Mouse (Mus musculus): ENCODE results near the gene Sh2b3.

Sh2b3 gene

GRCm38 (mm10) chr5:121822786-121823505 is 14.5 kb downstream of the Sh2b3 start:
- DNase-seq (ENCODE audit: low spot score): no peak

- no peak for DNase-seq (ENCODE audit: low spot score)
These were observed 15.9 kb downstream of the Sh2b3 start for GRCm38 (mm10) chr5:121821552-121821951.

GRCm38 (mm10) chr5:121821116-121821515 is 16.3 kb downstream of the Sh2b3 start:
- no peak for DNase-seq (ENCODE audit: low spot score)

DNA sequence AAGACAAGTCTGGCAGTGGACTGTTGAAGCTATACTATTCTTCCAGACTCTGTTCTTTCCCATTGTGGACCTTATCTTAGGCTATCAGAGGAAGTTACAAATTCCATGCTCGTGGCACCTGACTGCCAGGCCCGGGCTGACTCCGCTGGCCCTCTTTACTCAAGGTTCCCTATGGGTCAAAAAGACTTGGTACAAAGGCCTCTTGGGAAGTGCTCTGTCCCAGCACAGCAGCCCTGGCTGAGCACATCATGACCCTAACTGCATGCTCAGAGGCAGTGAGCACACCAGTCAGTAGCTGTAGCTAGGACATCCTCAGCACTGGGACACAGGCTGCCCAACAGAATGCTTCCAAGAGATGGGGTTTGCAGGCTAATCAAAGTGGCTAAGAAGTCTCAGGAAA is 16.8 kb downstream of the Sh2b3 start:
- DNase-seq (ENCODE audit: low spot score): no peak

DNA sequence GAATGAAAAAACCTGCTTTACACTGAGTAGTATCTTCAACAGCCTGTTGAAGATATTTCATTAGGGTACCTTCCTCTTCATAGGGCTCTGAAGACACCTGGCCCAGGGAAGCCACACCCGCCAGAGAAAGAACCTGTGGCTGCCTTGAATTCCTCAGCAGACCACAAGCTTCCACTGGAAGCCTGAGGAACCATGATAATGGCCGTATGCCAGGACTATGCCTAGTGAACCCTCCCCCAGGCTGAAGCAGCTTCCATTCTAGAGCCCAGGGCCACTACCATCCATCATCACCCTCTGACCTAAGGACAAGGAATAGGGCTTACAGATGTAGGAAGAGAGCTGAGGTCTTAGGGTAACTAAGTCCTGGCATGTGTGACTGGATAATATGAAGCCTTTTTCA is 17.3 kb downstream of the Sh2b3 start:
- DNase-seq (ENCODE audit: low spot score): no peak

GRCm38 (mm10) chr5:121819559-121819958 is 17.9 kb downstream of the Sh2b3 start:
- no peak for DNase-seq (ENCODE audit: low spot score)

- DNase-seq (ENCODE audit: low spot score): no peak
These were observed 18.6 kb downstream of the Sh2b3 start for GRCm38 (mm10) chr5:121818862-121819261.

GRCm38 (mm10) chr5:121818401-121818800 is 19.0 kb downstream of the Sh2b3 start:
- no peak for DNase-seq (ENCODE audit: low spot score)

DNA sequence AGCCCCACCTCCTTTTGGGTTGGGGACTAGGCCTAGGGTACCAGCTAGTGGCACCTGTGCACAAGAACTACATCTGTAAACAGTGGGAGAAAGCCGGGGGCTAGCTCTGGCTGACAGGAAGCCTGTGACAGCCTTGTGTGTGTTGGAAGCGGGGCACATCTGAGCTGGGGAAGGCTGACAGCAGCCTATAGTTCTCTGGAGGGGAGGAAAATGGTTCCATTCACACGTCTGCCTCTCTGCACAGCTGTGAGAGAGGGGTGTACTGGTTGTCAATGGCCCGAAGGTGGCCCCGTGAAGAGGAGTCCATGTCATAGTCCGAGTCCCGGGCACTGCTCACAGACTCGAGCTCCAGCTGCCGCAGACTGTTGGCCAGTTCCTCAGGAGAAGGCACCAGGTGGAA is 19.9 kb downstream of the Sh2b3 start:
- no peak for DNase-seq (ENCODE audit: low spot score)

GRCm38 (mm10) chr5:121816611-121817010 is 20.8 kb downstream of the Sh2b3 start:
- DNase-seq (ENCODE audit: low spot score): no peak

DNA sequence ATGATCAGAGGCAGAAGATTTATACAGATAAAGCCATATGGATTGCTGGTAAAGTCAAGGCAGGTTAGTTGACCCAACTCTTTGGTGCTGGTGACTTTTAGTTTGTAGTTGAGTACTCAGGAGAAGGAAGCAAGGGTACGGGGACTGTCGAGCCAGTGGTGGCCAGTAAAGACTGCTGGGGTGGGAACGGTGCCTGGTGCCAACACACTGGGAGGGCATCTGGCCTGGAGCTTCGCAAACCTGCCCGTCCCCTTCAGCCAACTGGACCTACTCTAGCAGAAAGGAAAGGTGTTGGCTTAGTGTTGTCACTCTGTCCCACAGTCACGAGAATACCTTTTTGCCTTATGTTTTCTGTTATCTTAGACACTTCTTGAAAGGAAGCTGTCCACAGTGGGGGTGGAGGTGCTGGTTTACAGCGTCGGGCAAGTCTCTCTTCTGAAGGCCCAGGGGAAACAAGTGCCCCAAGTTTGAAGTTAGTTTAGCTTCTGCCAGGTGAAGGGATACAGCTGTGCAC is 21.5 kb downstream of the Sh2b3 start:
- no peak for DNase-seq (ENCODE audit: low spot score)

- no peak for DNase-seq (ENCODE audit: low spot score)
These were observed 22.4 kb downstream of the Sh2b3 start for GRCm38 (mm10) chr5:121815067-121815466.

DNA sequence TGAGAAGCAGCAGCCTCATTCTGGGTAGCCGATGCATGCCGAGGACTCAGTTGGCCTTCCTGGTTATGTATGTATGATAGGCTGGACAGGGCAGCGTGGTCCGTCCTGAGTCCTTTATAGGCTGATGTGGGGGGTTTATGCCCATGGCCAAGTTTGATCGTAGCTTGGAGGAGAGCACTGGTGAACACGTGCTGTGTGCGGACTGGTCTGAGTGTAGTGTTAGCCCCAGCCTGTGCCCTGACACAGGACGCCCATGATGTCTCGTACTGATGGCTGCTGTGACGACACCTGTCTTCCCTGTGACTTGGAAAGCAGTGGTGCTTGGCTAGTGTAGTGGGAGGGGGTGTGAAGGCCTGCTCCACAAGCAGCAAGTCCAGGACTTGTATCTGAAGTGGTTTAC is 23.7 kb downstream of the Sh2b3 start:
- DNase-seq (ENCODE audit: low spot score): no peak

DNA sequence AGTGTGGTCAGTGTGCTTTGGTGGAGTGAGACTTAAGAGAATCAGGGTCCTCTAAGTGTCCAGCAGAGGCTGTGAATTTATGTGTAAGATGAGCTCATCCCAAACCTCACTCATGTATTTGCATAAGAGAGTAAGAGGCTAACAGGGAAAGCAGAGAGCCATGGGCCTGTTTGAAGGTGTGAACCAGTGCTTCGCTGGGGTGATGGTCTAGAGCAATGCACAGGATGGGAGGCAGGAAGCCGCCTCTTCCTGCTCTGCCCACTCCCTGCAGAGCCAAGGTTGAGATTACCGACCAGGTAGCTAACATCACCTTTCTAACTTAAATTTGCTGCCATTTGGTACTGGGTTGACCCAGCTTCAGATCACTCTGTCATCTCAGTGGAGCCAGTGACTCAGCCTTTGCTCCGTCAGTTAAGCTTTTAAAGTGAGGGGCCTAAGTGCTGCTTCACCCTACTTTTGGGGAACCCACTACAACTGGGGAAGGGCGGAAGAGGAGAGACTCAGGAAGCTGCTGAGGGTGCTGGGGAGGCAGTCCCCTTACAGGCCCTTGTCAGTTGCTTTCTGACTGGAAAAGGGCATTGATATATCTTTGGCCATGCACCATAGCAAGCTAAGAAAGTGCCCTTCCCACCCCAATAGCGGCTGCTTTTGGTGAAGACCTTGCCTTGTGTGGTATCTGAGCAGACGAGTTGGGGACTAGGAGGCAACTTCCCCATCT is 24.8 kb downstream of the Sh2b3 start:
- no peak for DNase-seq (ENCODE audit: low spot score)

GRCm38 (mm10) chr5:121811485-121811931 is 25.9 kb downstream of the Sh2b3 start:
- DNase-seq (ENCODE audit: low spot score): no peak

GRCm38 (mm10) chr5:121810331-121811151 is 26.9 kb downstream of the Sh2b3 start:
- no peak for DNase-seq (ENCODE audit: low spot score)

GRCm38 (mm10) chr5:121809667-121810224 is 27.7 kb downstream of the Sh2b3 start:
- DNase-seq (ENCODE audit: low spot score): no peak

- no peak for DNase-seq (ENCODE audit: low spot score)
These were observed 29.2 kb downstream of the Sh2b3 start for GRCm38 (mm10) chr5:121808202-121808601.

DNA sequence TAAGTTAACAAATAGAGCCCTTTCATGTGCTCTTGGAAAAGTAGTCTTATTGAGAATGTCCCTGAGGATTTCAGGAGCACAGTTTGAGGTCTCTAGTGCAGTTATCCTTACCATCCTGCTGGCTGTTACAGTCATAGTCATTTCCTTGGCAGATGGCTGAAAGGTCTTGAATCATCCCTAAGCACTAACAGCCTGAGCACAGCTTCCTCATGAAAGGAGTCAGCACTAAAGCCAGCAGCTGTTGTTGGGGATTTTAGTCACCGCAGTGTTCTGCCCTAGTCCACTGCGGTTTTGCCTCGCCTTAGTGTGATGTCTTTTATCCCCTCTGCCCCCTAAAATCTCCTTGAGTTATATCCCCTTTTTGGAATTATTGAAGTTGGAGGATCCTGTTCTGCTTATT is 30.3 kb downstream of the Sh2b3 start:
- no peak for DNase-seq (ENCODE audit: low spot score)

- no peak for DNase-seq (ENCODE audit: low spot score)
These were observed 39.0 kb downstream of the Sh2b3 start for GRCm38 (mm10) chr5:121798447-121798846.

- DNase-seq (ENCODE audit: low spot score): no peak
These were observed 41.6 kb downstream of the Sh2b3 start for GRCm38 (mm10) chr5:121795800-121796199.

- DNase-seq (ENCODE audit: low spot score): no peak
These were observed 46.4 kb downstream of the Sh2b3 start for GRCm38 (mm10) chr5:121791026-121791425.
